Mouse (Mus musculus) heart, embryonic 14.5 days (tissue): ENCODE results near the gene Ptpn5. TPM values are rescaled to one million over a fixed set of nuclear protein-coding genes. Genes with fewer than 3 reads are reported as not detected.

Experiments used
- ATAC-seq: fragments of 200-750 bp; cut with Nextera tagmentation; 2 replicates; pipeline ENCODE4 v1.8.0; 2017; ENCODE audit warnings: low read depth, moderate TSS enrichment; ENCODE audit not compliant: insufficient number of reproducible peaks, insufficient read depth, low FRiP score
- H3K27ac ChIP-seq, 2 experiments: fragments of 200-500 bp in 1 of 2; fragments of 300-500 bp in 1 of 2; sonication (generic) in 1 of 2; replicated peaks in 1 of 2; 2 replicates each; pipeline ENCODE4 v1.5.1; 2012 to 2014; ENCODE audit warnings: low read depth in 2 of 2, low read length in 2 of 2, control low read depth in 1 of 2, mild to moderate bottlenecking in 1 of 2, mixed read lengths in 1 of 2; ENCODE audit not compliant: control insufficient read depth in 1 of 2, insufficient read depth in 1 of 2
- H3K27me3 ChIP-seq: fragments of 300-500 bp; sonication (generic); 2 replicates; pipeline ENCODE4 v1.6.1; 2014; ENCODE audit warnings: mild to moderate bottlenecking, low read length, control low read depth; ENCODE audit not compliant: control insufficient read depth, insufficient read depth
- H3K36me3 ChIP-seq: fragments of 300-500 bp; sonication (generic); 2 replicates; pipeline ENCODE4 v1.6.1; 2014; ENCODE audit warnings: mild to moderate bottlenecking, control low read depth, low read length, mixed read lengths; ENCODE audit not compliant: control insufficient read depth, insufficient read depth
- H3K4me1 ChIP-seq, 2 experiments: fragments of 200-500 bp in 1 of 2; fragments of 300-500 bp in 1 of 2; sonication (generic) in 1 of 2; 2 replicates each; pipeline ENCODE4 v1.6.1; 2012 to 2014; ENCODE audit warnings: low read length in 2 of 2, control low read depth in 1 of 2, mixed read lengths in 1 of 2; ENCODE audit not compliant: control insufficient read depth in 2 of 2, insufficient read depth in 2 of 2
- H3K4me2 ChIP-seq: fragments of 300-500 bp; sonication (generic); 2 replicates; pipeline ENCODE4 v1.6.1; 2014; ENCODE audit warnings: mild to moderate bottlenecking, low read length
- H3K4me3 ChIP-seq, 2 experiments: fragments of 200-500 bp in 1 of 2; fragments of 300-500 bp in 1 of 2; sonication (generic) in 1 of 2; 2 replicates each; pipeline ENCODE4 v1.5.1; 2012 to 2014; ENCODE audit warnings: low read length in 2 of 2, mild to moderate bottlenecking in 2 of 2, control low read depth in 1 of 2, low read depth in 1 of 2, moderate library complexity in 1 of 2; ENCODE audit not compliant: control insufficient read depth in 1 of 2, insufficient read depth in 1 of 2
- H3K9ac ChIP-seq: fragments of 300-500 bp; sonication (generic); 2 replicates; pipeline ENCODE4 v1.6.1; 2014; ENCODE audit warnings: mild to moderate bottlenecking, low read length
- H3K9me3 ChIP-seq: fragments of 300-500 bp; sonication (generic); 2 replicates; pipeline ENCODE4 v1.6.1; 2016; ENCODE audit warnings: low read length, control low read depth; ENCODE audit not compliant: control insufficient read depth
- WGBS: fragments of 180-500 bp; shearing (Covaris S2); extraction: QIAGEN DNeasy Blood & Tissue Kit; methylation state at CpG from one replicate; pipeline ENCODE4 v1.1.7; 2014; 5-methylcytosine and 5-hydroxymethylcytosine counted together
- polyA plus RNA-seq: library from polyadenylated mRNA; unstranded; fragments of >200 nt; fragmentation: Nextera tagmentation; extraction: Ambion mirVana; gene quantifications from 2 replicates; pipeline ENCODE4 v1.2.1, GENCODE M21; 2014

The Ptpn5 gene
- polyA plus RNA-seq, 1 experiment from 2014 or later: 0.09 TPM

GRCm38 (mm10) chr7:47150420-47151061, 17.1 kb upstream of the Ptpn5 start:
- WGBS: 14% methylated on average over 11 of the region's 11 CpGs
- Histone ChIP-seq H3K27me3 (no peaks in the 10 kb centered on the region), H3K4me2 (no peak overlapping the region), H3K9me3 (peaks cover 4% of the 10 kb centered on the region; the same call in 1 of the 2 replicates), H3K27ac (no peak overlapping the region), H3K36me3 (no peaks in the 10 kb centered on the region), H3K4me3 (no peak overlapping the region), H3K4me1 (no peaks in the 10 kb centered on the region), H3K9ac (no peak overlapping the region)
- ATAC-seq: no peak

GRCm38 (mm10) chr7:47148298-47148697, 14.8 kb upstream of the Ptpn5 start:
- no peaks in the 10 kb centered on the region for H3K4me1 ChIP-seq
- 79% methylated on average over 7 of the region's 7 CpGs for WGBS
- no peak overlapping the region for H3K9ac ChIP-seq
- H3K27ac ChIP-seq: no peak overlapping the region
- no peak overlapping the region for H3K4me3 ChIP-seq
- H3K9me3 ChIP-seq: no peaks in the 10 kb centered on the region
- no peaks in the 10 kb centered on the region for H3K36me3 ChIP-seq
- H3K4me2 ChIP-seq: no peak overlapping the region
- ATAC-seq: no peak
- H3K27me3 ChIP-seq: no peaks in the 10 kb centered on the region

GRCm38 (mm10) chr7:47146034-47146812, 12.7 kb upstream of the Ptpn5 start:
- Histone ChIP-seq H3K36me3 (no peaks in the 10 kb centered on the region), H3K27me3 (no peaks in the 10 kb centered on the region), H3K4me1 (no peaks in the 10 kb centered on the region), H3K4me3 (no peak overlapping the region), H3K4me2 (no peak overlapping the region), H3K9ac (no peak overlapping the region), H3K27ac (no peak overlapping the region), H3K9me3 (no peaks in the 10 kb centered on the region)
- no peak for ATAC-seq
- WGBS: 58% methylated on average over 12 of the region's 12 CpGs

- Histone ChIP-seq H3K27me3 (no peaks in the 10 kb centered on the region), H3K9me3 (no peaks in the 10 kb centered on the region), H3K4me2 (no peak overlapping the region), H3K4me1 (no peaks in the 10 kb centered on the region), H3K9ac (no peak overlapping the region), H3K27ac (no peak overlapping the region), H3K36me3 (no peaks in the 10 kb centered on the region), H3K4me3 (no peak overlapping the region)
- ATAC-seq: no peak
- 38% methylated on average over 6 of the region's 6 CpGs for WGBS
Measured at GRCm38 (mm10) chr7:47144299-47144698, 10.8 kb upstream of the Ptpn5 start.

- no peak overlapping the region for H3K4me2 ChIP-seq
- H3K4me1 ChIP-seq: no peaks in the 10 kb centered on the region
- H3K9me3 ChIP-seq: no peaks in the 10 kb centered on the region
- no peak overlapping the region for H3K27ac ChIP-seq
- H3K4me3 ChIP-seq: no peak overlapping the region
- H3K9ac ChIP-seq: no peak overlapping the region
- no peak for ATAC-seq
- H3K27me3 ChIP-seq: peaks cover 9% of the 10 kb centered on the region
- H3K36me3 ChIP-seq: no peaks in the 10 kb centered on the region
- 70% methylated on average over 8 of the region's 8 CpGs for WGBS
Measured at GRCm38 (mm10) chr7:47139823-47140325, 6.4 kb upstream of the Ptpn5 start.

GRCm38 (mm10) chr7:47134570-47134969, 1.1 kb upstream of the Ptpn5 start:
- no peak overlapping the region for H3K27ac ChIP-seq
- WGBS: 41% methylated on average over 5 of the region's 5 CpGs
- no peaks in the 10 kb centered on the region for H3K9me3 ChIP-seq
- no peak overlapping the region for H3K4me2 ChIP-seq
- no peak overlapping the region for H3K9ac ChIP-seq
- H3K27me3 ChIP-seq: peaks cover 56% of the 10 kb centered on the region
- H3K4me3 ChIP-seq: no peak overlapping the region
- ATAC-seq: no peak
- H3K36me3 ChIP-seq: no peaks in the 10 kb centered on the region
- H3K4me1 ChIP-seq: peaks cover 2 to 6% of the 10 kb centered on the region in 2 experiments; a peak in 2 of 4 replicates

- Histone ChIP-seq H3K27ac (no peak overlapping the region), H3K4me2 (peak overlapping the region; percentile 99), H3K27me3 (peaks cover 59% of the 10 kb centered on the region), H3K4me3 (peak overlapping the region; percentile 60 to 64), H3K9ac (no peak overlapping the region), H3K9me3 (no peaks in the 10 kb centered on the region), H3K4me1 (peaks cover 2 to 6% of the 10 kb centered on the region in 2 experiments; a peak in 2 of 4 replicates), H3K36me3 (no peaks in the 10 kb centered on the region)
- no peak for ATAC-seq
- WGBS: 1% methylated on average over 10 of the region's 10 CpGs
Measured at GRCm38 (mm10) chr7:47132931-47133260, 588 bp downstream of the Ptpn5 start.
